Mouse (Mus musculus) ES-Bruce4 (cell line): ENCODE data around the gene Hmx2. TPM values are rescaled to one million over a fixed set of nuclear protein-coding genes. Genes with fewer than 3 reads are reported as not detected.

Experiments
- H3K27ac ChIP-seq: 2 replicates; pipeline ENCODE4 v1.5.1; 2012; ENCODE audit warnings: low read length, inconsistent platforms; ENCODE audit not compliant: insufficient read depth
- H3K27me3 ChIP-seq: 2 replicates; pipeline ENCODE4 v1.6.1; 2012; ENCODE audit warnings: mild to moderate bottlenecking, low read length, inconsistent platforms; ENCODE audit not compliant: control insufficient read depth, poor library complexity, insufficient read depth, severe bottlenecking
- H3K36me3 ChIP-seq: 2 replicates; pipeline ENCODE4 v1.6.1; 2012; ENCODE audit warnings: inconsistent platforms, mild to moderate bottlenecking, low read length, moderate library complexity; ENCODE audit not compliant: control insufficient read depth, poor library complexity, insufficient read depth, severe bottlenecking
- H3K4me1 ChIP-seq: one replicate; pipeline ENCODE4 v1.8.1; 2011; ENCODE audit warnings: low read length; ENCODE audit not compliant: control insufficient read depth, insufficient read depth
- H3K4me3 ChIP-seq: 2 replicates; pipeline ENCODE4 v1.5.1; 2011; ENCODE audit warnings: low read depth, mild to moderate bottlenecking, low read length
- H3K9ac ChIP-seq: 2 replicates; pipeline ENCODE4 v1.6.1; 2012; ENCODE audit warnings: low read depth, mild to moderate bottlenecking, inconsistent platforms; ENCODE audit not compliant: poor library complexity, severe bottlenecking
- H3K9me3 ChIP-seq: replicated peaks from 2 replicates; pipeline ENCODE4 v1.6.1; 2012; ENCODE audit warnings: mild to moderate bottlenecking, low read length, inconsistent platforms; ENCODE audit not compliant: control insufficient read depth, poor library complexity, insufficient read depth, severe bottlenecking
- CTCF ChIP-seq: IDR thresholded peaks from one replicate; pipeline ENCODE4 v1.8.1; 2011; ENCODE audit warnings: low read depth, low read length
- EP300 ChIP-seq: IDR thresholded peaks from 2 replicates; pipeline ENCODE4 v1.6.1; 2011; ENCODE audit warnings: low read depth, low read length; ENCODE audit not compliant: insufficient read depth
- POLR2A ChIP-seq: IDR thresholded peaks from one replicate; pipeline ENCODE4 v1.8.1; 2011; ENCODE audit warnings: low read length; ENCODE audit not compliant: insufficient read depth
- polyA plus RNA-seq: library from polyadenylated mRNA; stranded (reverse); fragments of >200 nt; gene quantifications from 2 replicates; pipeline ENCODE4 v1.2.4, GENCODE M21; 2011; ENCODE audit warnings: low read depth; ENCODE audit not compliant: missing spikeins, insufficient read depth, insufficient read length

Hmx2 gene
- polyA plus RNA-seq, 1 experiment, result 0.39 TPM

GRCm38 (mm10) chr7:131575246-131575645 is 26.7 kb downstream of the Hmx2 start:
- no peaks in the 10 kb centered on the region for H3K4me1 ChIP-seq
- no peak overlapping the region for H3K4me3 ChIP-seq
- no peak overlapping the region for H3K9ac ChIP-seq
- H3K36me3 ChIP-seq, result peaks cover 28% of the 10 kb centered on the region
- TF ChIP-seq CTCF, result no peak
- TF ChIP-seq EP300, result no peak
- TF ChIP-seq POLR2A, result no peak
- H3K27ac ChIP-seq, result no peak overlapping the region
- H3K27me3 ChIP-seq, result no peaks in the 10 kb centered on the region
- no peaks in the 10 kb centered on the region for H3K9me3 ChIP-seq

DNA sequence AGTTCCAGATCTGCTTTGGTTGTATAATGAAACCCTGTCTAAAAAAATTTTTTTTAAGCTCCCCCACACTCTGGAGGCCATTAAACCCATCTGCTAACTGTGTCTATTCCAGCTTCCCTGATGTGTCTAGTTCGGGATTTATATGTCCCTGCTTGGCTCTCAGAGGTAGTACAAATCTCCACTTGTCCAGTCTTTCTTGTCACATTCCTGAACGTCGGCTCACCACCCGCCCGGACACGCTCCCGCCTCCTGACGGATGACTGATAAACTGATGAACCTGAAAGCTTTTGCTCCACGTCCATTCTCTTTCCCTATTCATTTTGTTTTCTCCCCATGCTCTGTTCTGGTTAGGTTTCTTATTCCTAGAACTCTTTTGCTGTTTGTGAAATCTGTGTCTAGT is 33.6 kb downstream of the Hmx2 start:
- Histone ChIP-seq H3K36me3 (no peaks in the 10 kb centered on the region), H3K27me3 (no peaks in the 10 kb centered on the region), H3K4me1 (no peaks in the 10 kb centered on the region), H3K27ac (no peak overlapping the region), H3K4me3 (no peak overlapping the region), H3K9me3 (no peaks in the 10 kb centered on the region), H3K9ac (no peak overlapping the region)
- TF ChIP-seq CTCF (no peak), POLR2A (no peak), EP300 (no peak)

DNA sequence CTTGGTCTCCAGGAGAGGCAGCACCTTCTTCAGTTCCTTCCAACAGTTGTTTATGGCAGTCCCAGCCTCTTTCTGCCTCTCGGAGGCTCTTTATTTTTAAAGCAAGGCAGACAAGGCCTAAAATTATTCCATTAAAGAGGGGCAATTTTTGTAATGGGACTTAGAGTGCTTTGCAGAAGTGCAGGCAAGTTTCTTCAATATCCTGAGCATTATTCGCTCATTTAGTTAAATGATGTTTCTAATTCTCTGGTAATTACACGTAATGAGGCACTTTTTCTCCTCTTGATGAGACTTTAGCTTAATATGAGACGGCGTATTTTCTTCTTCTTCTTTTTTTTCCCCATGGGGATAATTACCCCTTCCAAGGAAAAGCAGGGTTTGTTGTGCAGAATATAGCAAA is 37.0 kb downstream of the Hmx2 start:
- Histone ChIP-seq H3K4me3 (no peak overlapping the region), H3K27me3 (no peaks in the 10 kb centered on the region), H3K4me1 (no peaks in the 10 kb centered on the region), H3K9ac (no peak overlapping the region), H3K9me3 (no peaks in the 10 kb centered on the region), H3K27ac (no peak overlapping the region), H3K36me3 (no peaks in the 10 kb centered on the region)
- TF ChIP-seq EP300, result no peak
- no peak for TF ChIP-seq POLR2A
- no peak for TF ChIP-seq CTCF

DNA sequence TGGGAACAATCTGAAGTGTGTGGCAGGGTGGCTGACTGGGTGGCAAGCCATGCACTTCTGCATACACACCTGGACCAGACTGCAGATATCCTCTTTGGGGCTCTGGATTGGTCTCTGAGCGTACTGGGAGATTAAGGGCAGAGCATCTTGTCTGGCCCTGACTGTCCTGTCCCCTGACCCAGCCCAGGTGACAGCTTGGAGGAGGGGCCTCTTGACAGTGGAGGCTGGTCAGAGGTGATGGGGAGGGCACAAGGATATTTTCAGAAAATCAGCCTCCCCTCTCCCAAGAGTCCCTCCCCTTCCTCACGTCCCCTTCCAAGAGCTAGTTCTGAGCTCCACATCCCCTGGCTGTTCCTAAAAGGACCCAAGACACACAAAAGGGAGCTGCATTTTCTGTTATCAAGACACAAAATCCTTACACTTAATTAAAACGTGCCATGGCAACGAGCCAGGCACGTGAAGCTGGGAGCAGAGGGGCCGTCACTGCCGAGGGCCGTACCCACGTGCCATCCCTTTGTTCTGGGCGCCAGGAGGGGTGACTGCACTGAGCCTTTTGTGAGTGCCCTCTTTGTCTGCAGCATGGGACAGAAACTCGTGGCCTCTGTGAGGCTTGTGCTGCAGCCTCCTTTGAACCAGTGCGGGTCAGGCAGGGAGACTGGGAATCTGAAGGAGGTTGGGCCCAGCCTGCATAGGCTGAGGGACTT is 49.4 kb downstream of the Hmx2 start:
- Histone ChIP-seq H3K4me3 (no peak overlapping the region), H3K4me1 (no peaks in the 10 kb centered on the region), H3K9ac (no peak overlapping the region)

GRCm38 (mm10) chr7:131598483-131598824 is 49.9 kb downstream of the Hmx2 start:
- Histone ChIP-seq H3K27me3 (no peaks in the 10 kb centered on the region), H3K36me3 (no peaks in the 10 kb centered on the region), H3K9ac (no peak overlapping the region), H3K4me3 (no peak overlapping the region), H3K4me1 (no peaks in the 10 kb centered on the region), H3K9me3 (no peaks in the 10 kb centered on the region), H3K27ac (no peak overlapping the region)
- peak; percentile 50 for TF ChIP-seq CTCF
- no peak for TF ChIP-seq EP300

More for the DNA sequence above, 49.4 kb downstream of the Hmx2 start:
- H3K27ac ChIP-seq, result no peak overlapping the region
- no peaks in the 10 kb centered on the region for H3K27me3 ChIP-seq
- H3K36me3 ChIP-seq, result no peaks in the 10 kb centered on the region
- no peaks in the 10 kb centered on the region for H3K9me3 ChIP-seq
- TF ChIP-seq EP300 (no peak), POLR2A (no peak), CTCF (no peak)

DNA sequence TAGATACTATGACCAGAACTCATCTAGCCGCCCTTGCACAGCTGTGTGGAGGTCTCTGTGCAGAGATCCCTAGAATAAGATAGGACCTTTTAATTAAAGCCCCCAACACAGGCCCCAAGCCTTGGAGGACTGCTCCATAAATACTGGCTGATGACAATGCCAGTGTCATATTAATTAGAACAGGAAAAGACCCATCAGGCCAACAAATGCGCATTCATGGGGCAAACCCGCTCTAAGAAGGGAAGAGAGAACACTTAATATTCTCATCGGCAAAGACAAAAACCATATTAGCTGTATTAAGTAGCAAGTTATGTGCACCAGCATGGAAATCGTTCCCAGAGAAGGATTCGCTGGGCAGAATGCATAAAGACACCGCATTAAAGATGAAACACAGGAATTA is 53.5 kb downstream of the Hmx2 start:
- H3K27me3 ChIP-seq, result no peaks in the 10 kb centered on the region
- H3K27ac ChIP-seq, result no peak overlapping the region
- no peak overlapping the region for H3K9ac ChIP-seq
- H3K9me3 ChIP-seq, result no peaks in the 10 kb centered on the region
- H3K4me3 ChIP-seq, result no peak overlapping the region
- no peaks in the 10 kb centered on the region for H3K36me3 ChIP-seq
- H3K4me1 ChIP-seq, result no peaks in the 10 kb centered on the region
- TF ChIP-seq CTCF (no peak), EP300 (no peak), POLR2A (no peak)
